Mouse (Mus musculus) cerebellum, adult 8-10 months (tissue): ENCODE measurements at regions not wholly inside any gene's neighbourhood (a gene's known extent, or its start where the extent isn't known, plus 50 kb on each side); places are given as distances from the start of the nearest gene placed in this dataset.

Source experiments
- DNase-seq: peaks from one replicate; pipeline ENCODE4 v3.0.0; 2022

- no peak for DNase-seq
Observed at GRCm38 (mm10) chr7:70105024-70105423, 261.5 kb downstream of the Nr2f2 start.

DNA sequence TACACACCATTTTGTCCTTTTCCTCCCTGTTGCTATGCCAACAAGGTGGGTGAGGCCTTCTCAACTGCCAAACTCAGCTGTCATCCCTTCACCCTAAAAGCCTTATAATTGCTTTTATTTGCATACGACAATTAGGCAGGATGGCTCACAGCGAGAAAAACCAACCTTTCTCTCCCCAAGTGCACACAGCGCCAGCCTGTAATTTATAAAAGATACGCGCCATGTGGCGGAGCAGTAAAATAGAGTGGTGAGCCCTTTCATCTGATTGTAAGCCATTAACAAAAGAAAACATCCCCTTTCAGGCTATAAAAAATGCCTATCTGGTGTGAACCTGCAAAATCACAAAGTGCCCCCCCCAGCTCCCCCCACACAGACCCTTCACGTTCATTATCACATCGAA lies 262.0 kb downstream of the Nr2f2 start:
- DNase-seq: no peak

DNA sequence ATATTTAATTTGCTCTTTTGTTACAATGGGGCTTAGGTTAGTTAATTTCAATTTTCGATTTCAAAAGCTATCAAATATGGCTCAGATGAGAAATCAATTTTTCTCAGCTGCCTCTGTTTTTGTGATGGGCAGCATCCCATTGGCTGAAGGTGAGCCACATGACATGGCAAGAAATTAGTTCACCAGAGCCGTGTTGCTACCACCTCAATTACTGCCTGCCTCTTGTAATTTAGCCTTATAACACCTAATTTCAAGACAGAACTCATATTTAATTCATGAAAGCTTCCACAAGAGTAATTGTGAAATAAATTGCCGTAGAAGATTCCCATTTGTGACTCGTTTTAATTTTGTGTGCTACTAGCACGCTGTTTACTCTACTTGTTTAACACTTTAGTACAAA lies 262.9 kb downstream of the Nr2f2 start:
- DNase-seq: no peak

DNA sequence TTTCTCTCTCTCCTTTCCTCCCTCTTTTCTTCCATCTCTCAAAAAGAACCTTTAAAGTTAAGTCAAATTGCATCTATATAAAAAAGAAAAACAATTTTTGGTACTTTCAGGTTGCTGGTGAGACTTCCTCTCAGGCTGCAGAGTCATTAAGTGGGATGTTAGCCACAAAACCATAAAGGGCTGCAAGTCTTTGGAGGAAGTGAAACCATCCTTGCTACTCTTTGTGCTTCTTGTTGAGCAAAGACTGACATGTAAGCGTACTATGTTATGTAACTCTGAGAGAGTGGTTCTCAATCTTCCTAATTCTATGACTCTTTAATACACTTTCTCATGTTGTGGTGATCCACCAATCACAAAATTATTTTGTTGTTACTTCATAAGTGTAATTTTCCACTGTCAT lies 267.5 kb downstream of the Nr2f2 start:
- DNase-seq: no peak

GRCm38 (mm10) chr7:70093916-70094784 lies 272.4 kb downstream of the Nr2f2 start:
- no peak for DNase-seq

GRCm38 (mm10) chr7:70092089-70092488 lies 274.4 kb downstream of the Nr2f2 start:
- no peak for DNase-seq

GRCm38 (mm10) chr7:70089121-70089520 lies 277.4 kb downstream of the Nr2f2 start:
- no peak for DNase-seq

DNA sequence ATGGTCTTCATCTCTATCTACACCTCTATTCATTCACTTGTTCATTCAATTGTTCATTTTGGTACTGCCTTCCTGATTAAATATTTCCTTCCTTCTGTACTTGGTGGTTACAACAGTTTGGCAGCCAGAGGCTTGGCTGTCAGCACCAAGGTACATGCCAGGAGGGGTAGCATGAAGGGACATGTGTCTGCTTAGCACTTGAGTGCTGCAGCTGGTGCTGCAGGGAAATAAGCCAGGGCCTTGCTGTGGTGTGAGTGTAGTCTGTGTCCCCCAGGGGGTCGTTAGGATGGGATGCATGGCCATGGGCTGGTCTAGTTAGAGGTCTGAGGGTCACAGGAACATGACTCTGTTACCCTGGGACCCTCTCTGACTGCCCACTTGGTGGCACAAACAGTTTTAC lies 296.9 kb downstream of the Nr2f2 start:
- DNase-seq: no peak

DNA sequence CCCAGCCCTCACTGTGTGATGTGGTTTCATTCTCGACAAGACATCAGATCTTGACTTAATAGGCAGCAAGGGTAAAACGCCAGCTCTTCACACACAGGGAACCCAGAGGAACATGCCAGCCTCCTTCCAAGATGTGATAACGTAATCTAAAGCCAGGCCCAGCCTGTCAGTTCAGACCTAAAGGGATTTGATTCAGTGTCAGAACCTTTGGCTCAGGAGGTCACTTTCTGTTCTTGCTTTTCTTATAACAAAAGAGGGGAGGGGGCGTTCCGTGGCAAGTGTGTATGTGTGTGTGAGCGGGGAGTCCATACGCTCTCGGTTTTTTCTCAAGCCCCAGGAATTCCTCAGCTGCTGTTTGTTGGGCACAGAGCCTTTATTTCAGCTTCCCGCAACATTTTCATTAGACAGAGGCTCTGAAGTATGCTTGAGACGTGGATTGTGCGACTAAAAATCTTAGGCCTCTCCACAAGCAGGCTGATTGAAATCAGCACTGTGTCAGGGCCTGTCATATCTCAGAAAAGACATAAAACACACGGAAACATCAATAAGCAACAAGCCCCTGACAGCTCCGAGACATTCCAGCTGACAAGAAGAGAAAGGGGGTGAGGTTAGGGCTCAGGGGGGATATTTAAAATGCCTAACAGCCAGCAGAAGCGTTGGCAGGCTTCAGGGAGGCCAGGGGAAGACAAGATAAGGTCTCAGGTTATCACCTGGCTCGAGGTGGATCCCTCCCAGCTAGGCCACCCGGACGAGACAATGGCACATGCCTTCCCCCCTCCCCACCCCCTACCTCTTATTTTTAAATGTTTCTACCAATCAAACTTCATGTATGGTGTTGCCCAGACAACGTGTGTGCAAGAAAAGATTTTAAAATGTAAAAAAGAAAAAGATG lies 298.5 kb downstream of the Nr2f2 start:
- no peak for DNase-seq

DNA sequence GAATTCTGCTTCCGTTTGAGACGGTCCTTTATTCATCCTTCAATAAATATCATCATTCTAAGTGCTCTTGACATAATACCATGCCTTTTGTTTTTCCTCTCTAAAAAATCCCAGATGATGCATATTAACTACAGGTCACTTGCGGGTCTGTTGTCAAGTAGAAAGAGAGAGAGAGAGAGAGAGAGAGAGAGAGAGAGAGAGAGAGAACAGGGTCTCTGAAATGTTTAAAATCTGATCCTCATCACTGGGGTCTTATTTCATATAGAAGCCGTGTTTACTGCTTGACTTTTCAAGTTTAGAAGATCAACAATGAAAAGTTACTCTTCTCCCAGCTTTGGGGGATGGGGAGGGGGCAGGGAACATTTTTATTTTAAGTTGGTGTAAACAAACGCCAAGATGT lies 299.5 kb downstream of the Nr2f2 start:
- no peak for DNase-seq

GRCm38 (mm10) chr7:70066448-70066847 lies 300.1 kb downstream of the Nr2f2 start:
- no peak for DNase-seq

GRCm38 (mm10) chr7:70065471-70066130 lies 300.9 kb downstream of the Nr2f2 start:
- no peak for DNase-seq

- DNase-seq: no peak
Observed at GRCm38 (mm10) chr7:70047415-70047753, 319.2 kb downstream of the Nr2f2 start.

DNA sequence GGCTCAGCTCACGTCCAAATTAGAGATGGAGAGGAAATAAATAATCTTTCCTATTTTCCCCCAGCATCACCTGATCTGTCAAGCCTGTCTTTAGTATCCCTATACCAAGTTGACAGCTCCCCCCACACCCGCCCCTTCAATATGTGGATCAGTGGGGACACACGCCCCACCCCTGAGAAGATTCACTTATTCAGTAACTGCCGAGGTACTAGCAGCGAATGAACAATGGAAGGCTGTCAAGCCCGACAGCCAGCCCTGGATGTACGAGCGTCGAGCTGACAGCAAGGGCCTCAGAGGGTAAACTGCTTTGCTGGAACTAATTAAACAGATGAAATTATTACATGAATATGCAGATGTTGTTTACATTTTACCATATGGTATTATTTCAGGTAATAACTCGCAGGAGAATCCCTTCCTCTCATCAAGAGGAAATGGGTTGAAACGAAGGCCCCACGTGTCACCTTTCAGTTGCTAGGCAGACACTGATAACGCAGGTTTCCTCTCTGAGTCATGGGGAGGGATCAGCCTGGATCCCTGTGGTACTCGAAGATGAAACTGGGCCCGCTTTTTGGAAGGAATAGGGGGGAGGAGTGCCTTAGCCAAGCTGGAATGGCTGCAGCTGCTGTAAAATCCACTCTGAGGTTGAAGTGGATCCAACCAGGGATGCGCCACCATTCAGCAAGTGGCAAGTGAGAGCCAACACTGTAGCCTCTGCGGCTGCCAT lies 319.7 kb downstream of the Nr2f2 start:
- no peak for DNase-seq

GRCm38 (mm10) chr7:70037011-70037410 lies 329.5 kb downstream of the Nr2f2 start:
- no peak for DNase-seq

- DNase-seq: no peak
Observed at GRCm38 (mm10) chr7:70032857-70033256, 333.7 kb downstream of the Nr2f2 start.

DNA sequence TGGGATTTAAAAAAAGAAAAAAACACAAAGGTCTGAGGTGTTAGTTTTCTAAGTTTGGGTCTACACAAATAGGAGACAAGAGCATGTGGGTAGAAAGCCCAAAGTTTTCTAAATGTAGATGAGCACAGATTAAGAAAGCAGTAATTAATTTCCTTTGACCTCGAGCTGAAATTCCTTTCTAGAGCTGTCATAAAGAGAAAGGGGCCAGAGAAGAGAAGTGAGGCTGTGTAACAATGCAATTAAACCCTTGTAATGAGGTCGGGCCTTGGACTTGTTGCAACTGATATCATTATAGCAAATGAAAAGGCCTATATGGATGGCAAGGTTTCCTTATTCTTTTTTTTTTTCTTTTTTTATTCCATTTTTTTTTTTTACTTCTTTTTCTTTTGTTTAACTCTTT lies 337.2 kb downstream of the Nr2f2 start:
- DNase-seq: no peak

- no peak for DNase-seq
Observed at GRCm38 (mm10) chr7:70025527-70025926, 341.0 kb downstream of the Nr2f2 start.

DNA sequence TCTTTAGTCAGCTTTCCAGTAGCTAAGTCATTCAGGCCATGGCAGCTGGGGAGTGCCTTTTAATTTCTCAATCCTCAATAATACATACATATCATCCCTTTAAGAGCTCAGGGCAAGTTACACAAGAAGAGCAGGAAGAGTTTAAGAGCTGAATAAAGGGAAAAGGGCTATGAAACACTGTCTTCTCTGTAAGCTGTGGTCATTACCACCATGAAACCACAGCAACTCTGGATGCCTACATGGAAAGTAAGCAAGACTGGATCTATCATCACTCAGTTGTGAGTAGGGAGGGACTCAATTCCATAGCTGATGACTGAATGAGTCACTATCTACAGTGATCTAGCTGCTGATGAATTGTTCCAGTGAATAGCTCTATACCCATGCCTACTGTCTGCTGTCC lies 349.9 kb downstream of the Nr2f2 start:
- no peak for DNase-seq

DNA sequence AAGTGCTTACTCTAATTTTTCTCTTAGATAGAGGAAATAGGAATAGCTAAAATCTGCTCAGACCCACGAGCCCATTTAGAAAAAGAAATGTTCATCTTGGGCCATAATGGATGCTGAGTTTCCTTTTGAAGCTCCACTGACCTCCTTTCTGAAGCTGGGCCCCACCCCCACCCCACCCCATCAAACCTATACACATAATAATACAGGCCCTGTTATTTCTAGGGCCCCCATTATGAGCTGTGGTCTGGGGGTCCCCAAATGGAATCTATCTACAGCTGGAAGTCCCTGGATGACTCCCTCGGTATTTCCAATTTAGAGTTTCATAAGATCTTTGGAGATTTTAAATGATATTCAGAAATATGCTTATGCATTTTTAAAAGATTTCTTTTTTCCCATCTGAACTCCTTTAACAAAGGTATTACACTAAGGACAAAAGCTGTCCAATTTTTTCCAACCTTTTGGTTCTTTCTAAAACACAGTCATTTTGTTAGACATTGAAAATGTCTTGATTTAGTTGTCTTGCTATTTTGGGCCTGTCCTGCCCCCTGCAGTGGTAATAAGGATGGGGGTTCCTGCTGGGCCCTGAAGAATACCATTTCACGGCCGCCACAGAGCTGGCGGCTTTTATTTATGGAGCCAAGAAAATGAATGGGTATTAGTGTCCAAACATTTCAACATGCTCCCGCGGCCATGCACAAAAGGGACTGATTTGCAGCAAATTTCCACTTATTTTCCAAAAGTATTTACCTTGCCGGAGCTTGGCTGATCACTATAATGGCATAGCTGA lies 363.1 kb downstream of the Nr2f2 start:
- DNase-seq: no peak

GRCm38 (mm10) chr7:69998756-69999155 lies 367.8 kb downstream of the Nr2f2 start:
- DNase-seq: no peak
